Comparison of ENCODE assay signal across 15 mouse cellular contexts in genomic region chr1:152621624-152622023, GRCm38 (mm10).
DNase-seq lines count a peak whose midpoint lies in the region; ATAC-seq and TF ChIP-seq lines count a peak whose summit lies in the region.
"Had no signal": no experiment of that assay in that cellular context is flagged by ENCODE, and none has a peak within 500 bp of the region (broad histone marks: within the 10 kb centered on the region; RNA-seq: fewer than 3 reads in every experiment).

No protein-coding gene starts in this region.

- TF ChIP-seq EP300 in heart, postnatal 0 days (IDR thresholded peaks at IDR 0.05; ENCODE audit: low read depth): no peak

- no peak overlapping the region for H3K4me3 ChIP-seq in heart, postnatal 0 days (ENCODE audit: low read depth, low read length)
- H3K4me3 ChIP-seq in lung, embryonic 15.5 days: no peak overlapping the region
- 0 out of 2 replicates have a peak overlapping the region, but pooled peaks have one; percentile 1 for H3K4me3 ChIP-seq in intestine, embryonic 14.5 days (ENCODE audit: low read depth, low read length)
- no peak overlapping the region for H3K4me3 ChIP-seq in stomach, embryonic 15.5 days (replicated peaks)
- H3K4me3 ChIP-seq: forebrain, embryonic 13.5 days had no signal

- H3K4me1 ChIP-seq in heart, postnatal 0 days (ENCODE audit: control insufficient read depth, insufficient read depth): peaks cover 54% of the 10 kb centered on the region
- H3K4me1 ChIP-seq in lung, embryonic 15.5 days: peaks cover 57% of the 10 kb centered on the region
- H3K4me1 ChIP-seq in intestine, embryonic 14.5 days (replicated peaks; ENCODE audit: control insufficient read depth, insufficient read depth, low read length): peaks cover 29% of the 10 kb centered on the region
- H3K4me1 ChIP-seq in stomach, embryonic 15.5 days: peaks cover 24% of the 10 kb centered on the region

- no peak for DNase-seq in heart, postnatal 0 days (ENCODE audit: low spot score)
- no peak for DNase-seq in heart, postnatal 10 days
- no peak for DNase-seq in lung, postnatal 10 days
- DNase-seq in intestine, embryonic 14.5 days (ENCODE audit: low spot score): no peak
- DNase-seq in urinary bladder, postnatal 36 days (ENCODE audit: low spot score in 2 of 2): no peak
- DNase-seq: adrenal gland, postnatal 36 days; cerebellum, adult 9-11 months; embryo, embryonic 11 days; kidney, postnatal 25 days; right cerebral cortex, adult 18-20 months had no signal

- no peak for ATAC-seq in heart, postnatal 0 days (ENCODE audit: insufficient read depth, low read depth)
- no peak for ATAC-seq in lung, embryonic 15.5 days (ENCODE audit: borderline replicate concordance, extremely low read depth, low FRiP score, low TSS enrichment)
- no peak for ATAC-seq in intestine, embryonic 14.5 days (replicated peaks; ENCODE audit: low FRiP score, low TSS enrichment, low read depth)
- no peak for ATAC-seq in stomach, embryonic 15.5 days (ENCODE audit: insufficient read depth, low FRiP score, low read depth)
- ATAC-seq: activated CD4-positive, CD25-positive, alpha-beta regulatory T cell, adult 4 months; forebrain, embryonic 13.5 days had no signal

- no peaks in the 10 kb centered on the region for H3K27me3 ChIP-seq in heart, postnatal 0 days (ENCODE audit: control insufficient read depth, insufficient read depth, low read length)
- no peaks in the 10 kb centered on the region for H3K27me3 ChIP-seq in lung, embryonic 15.5 days
- no peaks in the 10 kb centered on the region for H3K27me3 ChIP-seq in intestine, embryonic 14.5 days (replicated peaks; ENCODE audit: control insufficient read depth, insufficient read depth, low read length)
- no peaks in the 10 kb centered on the region for H3K27me3 ChIP-seq in stomach, embryonic 15.5 days (replicated peaks)

- H3K9ac ChIP-seq in heart, postnatal 0 days (replicated peaks; ENCODE audit: low read depth, low read length): no peak overlapping the region
- H3K9ac ChIP-seq in lung, embryonic 15.5 days: no peak overlapping the region
- no peak overlapping the region for H3K9ac ChIP-seq in intestine, embryonic 14.5 days (ENCODE audit: low read length)
- H3K9ac ChIP-seq in stomach, embryonic 15.5 days: no peak overlapping the region
- H3K9ac ChIP-seq: hindbrain, embryonic 14.5 days had no signal

- peaks cover 15% of the 10 kb centered on the region for H3K36me3 ChIP-seq in heart, postnatal 0 days (replicated peaks; ENCODE audit: control insufficient read depth, insufficient read depth, low read length)
- H3K36me3 ChIP-seq in lung, embryonic 15.5 days: no peaks in the 10 kb centered on the region
- peaks cover 23% of the 10 kb centered on the region for H3K36me3 ChIP-seq in intestine, embryonic 14.5 days (ENCODE audit: control insufficient read depth, insufficient read depth, low read length)
- H3K36me3 ChIP-seq in stomach, embryonic 15.5 days: no peaks in the 10 kb centered on the region

- no peaks in the 10 kb centered on the region; the same call in 1 of the 2 replicates for H3K9me3 ChIP-seq in heart, postnatal 0 days (replicated peaks; ENCODE audit: control insufficient read depth, low read length)
- no peaks in the 10 kb centered on the region for H3K9me3 ChIP-seq in lung, embryonic 15.5 days
- H3K9me3 ChIP-seq in intestine, embryonic 14.5 days (ENCODE audit: control insufficient read depth, low read length): peaks cover 4% of the 10 kb centered on the region; the same call in 1 of the 2 replicates
- H3K9me3 ChIP-seq in stomach, embryonic 15.5 days: no peaks in the 10 kb centered on the region
- H3K9me3 ChIP-seq: forebrain, embryonic 13.5 days had no signal

- WGBS in heart, postnatal 0 days: 88% methylated on average over 4 of the region's 4 CpGs
- 65% methylated on average over 4 of the region's 4 CpGs for WGBS in lung, embryonic 15.5 days
- 91% methylated on average over 4 of the region's 4 CpGs for WGBS in intestine, embryonic 14.5 days
- WGBS in stomach, embryonic 15.5 days: 82% methylated on average over 4 of the region's 4 CpGs

- peak overlapping the region; percentile 82 for H3K4me2 ChIP-seq in heart, postnatal 0 days (ENCODE audit: low read depth, low read length)
- peak overlapping the region; percentile 66; the same call in 1 of the 2 replicates for H3K4me2 ChIP-seq in lung, embryonic 15.5 days
- H3K4me2 ChIP-seq in intestine, embryonic 14.5 days (ENCODE audit: low read length): peak overlapping the region; percentile 68
- H3K4me2 ChIP-seq in stomach, embryonic 15.5 days: peak overlapping the region; percentile 57; the same call in 1 of the 2 replicates
- H3K4me2 ChIP-seq: forebrain, embryonic 13.5 days; hindbrain, embryonic 14.5 days had no signal

- intact Hi-C loops in heart, postnatal 10 days (cut with DNase I): loop anchor here (1.0 to 5.0 kb wide), 6 partner anchors 15 to 97 kb away; no protein-coding TSS in a partner anchor

- H3K27ac ChIP-seq in heart, postnatal 0 days (ENCODE audit: low read depth): no peak overlapping the region
- H3K27ac ChIP-seq in lung, embryonic 15.5 days: no peak overlapping the region
- no peak overlapping the region for H3K27ac ChIP-seq in intestine, embryonic 14.5 days (ENCODE audit: low read depth)
- no peak overlapping the region for H3K27ac ChIP-seq in stomach, embryonic 15.5 days
- H3K27ac ChIP-seq: forebrain, embryonic 13.5 days; hindbrain, embryonic 14.5 days had no signal

- TF ChIP-seq CTCF in heart, postnatal 0 days (IDR thresholded peaks at IDR 0.05; ENCODE audit: low read depth): no peak
